Mouse (Mus musculus): ENCODE results near the gene Pdgfc. TPM values are rescaled to one million over a fixed set of nuclear protein-coding genes. Genes with fewer than 3 reads are reported as not detected.

Pdgfc gene
- polyA plus RNA-seq (2014; fragmentation: Nextera tagmentation; extraction: Ambion mirVana), result 3.3 and 4.6 TPM in 2 replicates

- Histone ChIP-seq H3K9me3 (ENCODE audit: control insufficient read depth, low read length) (no peaks in the 10 kb centered on the region), H3K4me1 (ENCODE audit: control insufficient read depth, insufficient read depth, low read length) (no peaks in the 10 kb centered on the region), H3K27ac (ENCODE audit: low read depth, low read length) (peak within 1 kb of the TSS; percentile 52; the same call in 1 of the 2 replicates), H3K9ac (replicated peaks; ENCODE audit: low read depth, low read length) (peak within 1 kb of the TSS; percentile 63), H3K4me2 (ENCODE audit: low read depth, low read length) (peak within 1 kb of the TSS; percentile 95), H3K36me3 (ENCODE audit: control insufficient read depth, insufficient read depth, low read length) (no peaks in the 10 kb centered on the region), H3K27me3 (ENCODE audit: control insufficient read depth, insufficient read depth, low read length) (no peaks in the 10 kb centered on the region), H3K4me3 (ENCODE audit: low read depth, low read length) (peak within 1 kb of the TSS; percentile 76)
- no peak for ATAC-seq (ENCODE audit: low read depth)
- WGBS, result 1% methylated on average over 14 of the region's 17 CpGs
Observed at GRCm38 (mm10) chr3:81036151-81036553, at the start of gene Pdgfc. Gene Pdgfc (plus strand): TSS chr3:81036416.

DNA sequence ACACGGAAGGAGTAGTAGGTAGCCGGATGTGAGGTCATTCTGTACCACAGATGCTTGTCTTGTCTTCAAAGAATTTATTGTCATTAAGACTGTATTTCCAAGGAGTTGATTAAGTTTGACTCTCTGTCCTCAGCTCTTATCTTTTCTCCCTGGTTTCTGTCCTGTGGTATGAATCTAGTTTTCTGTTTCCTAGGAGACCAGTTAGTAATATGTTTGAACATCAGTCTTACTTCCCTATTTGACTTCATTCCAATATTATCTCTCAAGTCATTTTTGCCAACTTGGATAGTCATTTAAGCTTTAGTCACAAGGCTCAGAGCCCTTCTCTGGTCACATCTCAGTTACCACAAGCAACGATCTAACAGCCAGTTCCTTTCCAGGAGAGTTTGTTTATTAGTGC lies 27.0 kb upstream of the Pdgfc start:
- H3K9ac ChIP-seq (replicated peaks; ENCODE audit: low read depth, low read length), result no peak overlapping the region
- 90% methylated on average over 3 of the region's 3 CpGs for WGBS

DNA sequence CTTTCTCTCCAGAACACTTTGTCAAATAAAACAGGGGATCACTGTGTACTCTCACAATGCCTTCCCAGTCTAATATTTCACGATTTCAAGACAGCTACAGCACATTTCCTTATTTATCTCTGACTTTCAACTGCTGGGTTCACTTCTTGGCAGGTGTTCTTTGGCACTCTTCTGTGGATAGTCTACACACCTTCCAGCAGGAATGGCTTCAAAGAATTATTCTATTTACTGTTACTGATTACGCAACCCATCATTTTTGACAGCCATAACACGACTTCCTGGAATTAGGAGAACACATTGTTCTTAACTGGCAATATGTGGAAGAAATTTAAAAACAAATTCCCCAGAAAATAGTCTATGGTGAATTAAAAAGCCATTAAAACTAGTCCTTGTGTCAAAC lies 26.3 kb upstream of the Pdgfc start:
- no peaks in the 10 kb centered on the region for H3K36me3 ChIP-seq (ENCODE audit: control insufficient read depth, insufficient read depth, low read length)
- no peak overlapping the region for H3K4me2 ChIP-seq (ENCODE audit: low read depth, low read length)
- H3K27ac ChIP-seq (ENCODE audit: low read depth, low read length), result no peak overlapping the region
- 83% methylated on average over 3 of the region's 3 CpGs for WGBS
- H3K9me3 ChIP-seq (ENCODE audit: control insufficient read depth, low read length), result no peaks in the 10 kb centered on the region
- ATAC-seq (ENCODE audit: low read depth), result no peak
- H3K4me3 ChIP-seq (ENCODE audit: low read depth, low read length), result no peak overlapping the region
- no peaks in the 10 kb centered on the region for H3K27me3 ChIP-seq (ENCODE audit: control insufficient read depth, insufficient read depth, low read length)
- H3K9ac ChIP-seq (replicated peaks; ENCODE audit: low read depth, low read length), result no peak overlapping the region
- no peaks in the 10 kb centered on the region for H3K4me1 ChIP-seq (ENCODE audit: control insufficient read depth, insufficient read depth, low read length)

More for the DNA sequence above, 27.0 kb upstream of the Pdgfc start:
- Histone ChIP-seq H3K9me3 (ENCODE audit: control insufficient read depth, low read length) (no peaks in the 10 kb centered on the region), H3K4me1 (ENCODE audit: control insufficient read depth, insufficient read depth, low read length) (no peaks in the 10 kb centered on the region), H3K4me2 (ENCODE audit: low read depth, low read length) (no peak overlapping the region), H3K27ac (ENCODE audit: low read depth, low read length) (no peak overlapping the region), H3K36me3 (ENCODE audit: control insufficient read depth, insufficient read depth, low read length) (no peaks in the 10 kb centered on the region), H3K27me3 (ENCODE audit: control insufficient read depth, insufficient read depth, low read length) (no peaks in the 10 kb centered on the region), H3K4me3 (ENCODE audit: low read depth, low read length) (no peak overlapping the region)
- no peak for ATAC-seq (ENCODE audit: low read depth)

DNA sequence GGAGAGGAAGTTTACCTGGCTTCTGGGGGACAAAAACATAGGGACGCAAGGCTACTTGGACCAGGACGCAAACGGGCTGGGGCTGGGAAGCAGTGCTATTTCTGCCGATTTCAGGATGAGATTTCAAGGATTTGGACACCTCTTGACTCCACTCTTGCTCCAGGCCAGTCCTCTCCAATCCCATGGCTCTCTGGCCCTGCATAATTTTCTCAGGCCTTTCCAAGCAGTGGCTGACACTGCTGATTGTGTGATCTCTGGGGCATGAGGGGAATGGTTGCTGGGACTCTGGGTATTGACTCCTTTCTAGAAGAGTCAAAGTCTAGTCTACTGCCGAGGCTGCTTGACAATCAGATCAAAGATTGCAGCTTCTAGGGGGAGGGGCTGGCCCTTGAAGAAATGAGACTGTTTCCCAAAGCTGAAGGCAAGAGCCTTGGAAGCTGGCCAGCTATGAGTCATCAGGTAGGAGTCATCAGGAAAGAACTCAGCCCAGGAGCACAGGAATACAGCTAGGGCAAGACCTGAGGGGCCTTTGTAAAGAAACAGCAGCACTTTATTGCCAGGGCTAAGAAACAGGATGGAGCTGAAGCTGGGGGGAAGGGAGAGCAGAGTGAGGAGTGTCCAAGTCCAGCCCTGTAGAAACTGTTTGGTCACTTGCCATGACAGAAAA lies 18.7 kb upstream of the Pdgfc start:
- H3K4me3 ChIP-seq (ENCODE audit: low read depth, low read length), result no peak overlapping the region
- WGBS, result 83% methylated on average over 5 of the region's 5 CpGs
- H3K36me3 ChIP-seq (ENCODE audit: control insufficient read depth, insufficient read depth, low read length), result no peaks in the 10 kb centered on the region
- no peak for ATAC-seq (ENCODE audit: low read depth)
- no peaks in the 10 kb centered on the region for H3K27me3 ChIP-seq (ENCODE audit: control insufficient read depth, insufficient read depth, low read length)
- H3K27ac ChIP-seq (ENCODE audit: low read depth, low read length), result no peak overlapping the region
- no peaks in the 10 kb centered on the region for H3K4me1 ChIP-seq (ENCODE audit: control insufficient read depth, insufficient read depth, low read length)
- no peaks in the 10 kb centered on the region for H3K9me3 ChIP-seq (ENCODE audit: control insufficient read depth, low read length)
- no peak overlapping the region for H3K9ac ChIP-seq (replicated peaks; ENCODE audit: low read depth, low read length)
- no peak overlapping the region for H3K4me2 ChIP-seq (ENCODE audit: low read depth, low read length)

DNA sequence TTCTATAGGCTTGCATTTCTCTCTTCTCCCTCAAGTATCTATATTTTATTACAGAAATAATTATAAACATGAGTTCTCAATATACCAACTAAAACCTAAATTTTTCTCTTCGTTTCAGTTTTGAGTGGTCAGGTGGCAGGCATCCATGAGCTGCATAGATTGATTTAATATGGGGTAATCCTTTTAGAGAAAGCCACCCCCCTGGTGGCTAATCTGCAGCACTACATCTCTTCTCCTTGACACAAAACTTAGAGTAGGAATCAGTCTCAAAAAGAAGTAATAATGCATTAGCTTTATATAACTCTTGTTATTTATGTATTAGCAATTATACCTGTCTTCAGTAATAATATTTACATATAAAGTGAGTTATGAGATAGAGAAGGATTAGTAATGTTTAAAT lies 16.2 kb upstream of the Pdgfc start:
- H3K27me3 ChIP-seq (ENCODE audit: control insufficient read depth, insufficient read depth, low read length), result no peaks in the 10 kb centered on the region
- no peaks in the 10 kb centered on the region for H3K4me1 ChIP-seq (ENCODE audit: control insufficient read depth, insufficient read depth, low read length)
- H3K36me3 ChIP-seq (ENCODE audit: control insufficient read depth, insufficient read depth, low read length), result no peaks in the 10 kb centered on the region
- 52% methylated on average over 1 of the region's 1 CpGs for WGBS
- H3K9ac ChIP-seq (replicated peaks; ENCODE audit: low read depth, low read length), result no peak overlapping the region
- ATAC-seq (ENCODE audit: low read depth), result no peak
- H3K27ac ChIP-seq (ENCODE audit: low read depth, low read length), result no peak overlapping the region
- H3K4me2 ChIP-seq (ENCODE audit: low read depth, low read length), result no peak overlapping the region
- no peak overlapping the region for H3K4me3 ChIP-seq (ENCODE audit: low read depth, low read length)
- H3K9me3 ChIP-seq (ENCODE audit: control insufficient read depth, low read length), result no peaks in the 10 kb centered on the region

GRCm38 (mm10) chr3:81021783-81022182 lies 14.4 kb upstream of the Pdgfc start:
- Histone ChIP-seq H3K9ac (replicated peaks; ENCODE audit: low read depth, low read length) (no peak overlapping the region), H3K36me3 (ENCODE audit: control insufficient read depth, insufficient read depth, low read length) (no peaks in the 10 kb centered on the region), H3K4me3 (ENCODE audit: low read depth, low read length) (no peak overlapping the region), H3K9me3 (ENCODE audit: control insufficient read depth, low read length) (no peaks in the 10 kb centered on the region), H3K27ac (ENCODE audit: low read depth, low read length) (no peak overlapping the region), H3K4me1 (ENCODE audit: control insufficient read depth, insufficient read depth, low read length) (no peaks in the 10 kb centered on the region), H3K27me3 (ENCODE audit: control insufficient read depth, insufficient read depth, low read length) (no peaks in the 10 kb centered on the region), H3K4me2 (ENCODE audit: low read depth, low read length) (no peak overlapping the region)
- 79% methylated on average over 6 of the region's 6 CpGs for whole genome bisulfite sequencing
- no peak for ATAC-seq (ENCODE audit: low read depth)

DNA sequence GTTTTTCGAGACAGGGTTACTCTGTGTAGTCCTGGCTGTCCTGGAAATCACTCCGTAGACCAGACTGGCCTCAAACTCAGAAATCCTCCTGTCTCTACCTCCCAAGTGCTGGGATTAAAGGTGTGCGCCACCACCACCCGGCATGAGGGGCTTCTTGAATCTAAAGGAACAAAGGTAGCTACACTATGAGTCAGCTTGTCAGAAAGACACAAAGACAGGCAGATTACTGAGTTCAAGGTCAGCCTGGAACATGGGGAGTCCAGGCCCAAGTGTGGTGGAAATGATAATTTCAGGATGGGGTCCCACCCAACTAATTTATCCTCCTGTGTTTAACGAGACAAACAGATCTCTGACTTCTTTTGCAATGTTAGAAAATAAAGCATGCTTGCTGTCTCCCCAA lies 13.9 kb upstream of the Pdgfc start:
- H3K4me2 ChIP-seq (ENCODE audit: low read depth, low read length), result no peak overlapping the region
- no peaks in the 10 kb centered on the region for H3K4me1 ChIP-seq (ENCODE audit: control insufficient read depth, insufficient read depth, low read length)
- no peak for ATAC-seq (ENCODE audit: low read depth)
- no peak overlapping the region for H3K27ac ChIP-seq (ENCODE audit: low read depth, low read length)
- no peak overlapping the region for H3K9ac ChIP-seq (replicated peaks; ENCODE audit: low read depth, low read length)
- H3K36me3 ChIP-seq (ENCODE audit: control insufficient read depth, insufficient read depth, low read length), result no peaks in the 10 kb centered on the region
- no peaks in the 10 kb centered on the region for H3K27me3 ChIP-seq (ENCODE audit: control insufficient read depth, insufficient read depth, low read length)
- H3K4me3 ChIP-seq (ENCODE audit: low read depth, low read length), result no peak overlapping the region
- 89% methylated on average over 5 of the region's 5 CpGs for WGBS
- H3K9me3 ChIP-seq (ENCODE audit: control insufficient read depth, low read length), result no peaks in the 10 kb centered on the region

DNA sequence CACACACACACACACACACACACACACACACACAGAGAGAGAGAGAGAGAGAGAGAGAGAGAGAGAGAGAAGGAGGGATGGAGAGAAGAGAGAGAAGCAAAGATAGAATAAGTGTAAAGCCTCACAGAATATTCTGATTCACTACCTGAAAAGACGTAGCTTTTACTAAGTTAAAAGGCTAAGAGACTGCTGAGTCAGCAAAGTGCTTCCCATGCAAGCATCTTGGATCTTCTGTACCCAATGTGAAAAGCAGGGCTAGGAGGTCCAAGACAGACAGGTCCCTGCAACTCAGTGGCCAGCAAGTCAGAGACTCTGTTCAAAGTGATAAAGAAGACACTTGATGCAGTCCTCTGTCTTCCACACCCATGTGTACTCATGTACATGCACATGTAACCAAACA lies 13.4 kb upstream of the Pdgfc start:
- 82% methylated on average over 1 of the region's 1 CpGs for WGBS
- no peak overlapping the region for H3K4me2 ChIP-seq (ENCODE audit: low read depth, low read length)

DNA sequence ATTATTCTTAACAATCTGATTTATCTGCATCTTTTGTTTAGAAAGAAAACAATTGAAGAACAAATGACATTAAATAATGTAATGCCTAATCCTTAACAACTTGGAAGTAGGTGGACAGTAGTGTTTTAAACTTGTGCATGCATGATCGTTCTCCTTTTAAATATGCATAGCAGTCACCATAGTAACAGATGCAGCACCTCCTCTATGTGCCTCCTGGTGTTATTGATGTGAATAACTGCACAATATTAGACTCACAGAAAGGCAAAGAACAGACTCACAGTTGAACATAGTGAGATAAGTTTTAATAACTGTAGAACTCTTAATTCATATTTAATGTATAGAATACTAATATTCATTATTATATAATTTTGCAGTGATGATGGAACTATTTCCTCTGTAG lies 12.6 kb upstream of the Pdgfc start:
- H3K36me3 ChIP-seq (ENCODE audit: control insufficient read depth, insufficient read depth, low read length), result no peaks in the 10 kb centered on the region
- H3K27ac ChIP-seq (ENCODE audit: low read depth, low read length), result no peak overlapping the region
- ATAC-seq (ENCODE audit: low read depth), result no peak
- H3K4me3 ChIP-seq (ENCODE audit: low read depth, low read length), result no peak overlapping the region
- 24% methylated on average over 1 of the region's 1 CpGs for WGBS
- no peaks in the 10 kb centered on the region for H3K9me3 ChIP-seq (ENCODE audit: control insufficient read depth, low read length)
- H3K9ac ChIP-seq (replicated peaks; ENCODE audit: low read depth, low read length), result no peak overlapping the region
- H3K4me1 ChIP-seq (ENCODE audit: control insufficient read depth, insufficient read depth, low read length), result no peaks in the 10 kb centered on the region
- H3K4me2 ChIP-seq (ENCODE audit: low read depth, low read length), result no peak overlapping the region
- no peaks in the 10 kb centered on the region for H3K27me3 ChIP-seq (ENCODE audit: control insufficient read depth, insufficient read depth, low read length)

More for the DNA sequence above, 13.4 kb upstream of the Pdgfc start:
- Histone ChIP-seq H3K9ac (replicated peaks; ENCODE audit: low read depth, low read length) (no peak overlapping the region), H3K27me3 (ENCODE audit: control insufficient read depth, insufficient read depth, low read length) (no peaks in the 10 kb centered on the region), H3K36me3 (ENCODE audit: control insufficient read depth, insufficient read depth, low read length) (no peaks in the 10 kb centered on the region), H3K4me3 (ENCODE audit: low read depth, low read length) (no peak overlapping the region), H3K27ac (ENCODE audit: low read depth, low read length) (no peak overlapping the region), H3K9me3 (ENCODE audit: control insufficient read depth, low read length) (no peaks in the 10 kb centered on the region), H3K4me1 (ENCODE audit: control insufficient read depth, insufficient read depth, low read length) (no peaks in the 10 kb centered on the region)
- ATAC-seq (ENCODE audit: low read depth), result no peak
